Mouse (Mus musculus) ES-E14 (cell line): ENCODE data around the gene Fam174b.

Experiments used
- HCFC1 ChIP-seq: IDR thresholded peaks from 2 replicates; pipeline ENCODE4 v1.6.1; 2012; ENCODE audit warnings: low read length, inconsistent platforms, borderline replicate concordance; ENCODE audit not compliant: insufficient read depth
- MAFK ChIP-seq: IDR thresholded peaks from 2 replicates; pipeline ENCODE4 v1.6.1; 2014; ENCODE audit warnings: mild to moderate bottlenecking, low read depth, low read length, inconsistent platforms; ENCODE audit not compliant: insufficient read depth
- ZC3H11A ChIP-seq: IDR thresholded peaks from 2 replicates; pipeline ENCODE4 v1.6.1; 2012; ENCODE audit warnings: low read depth, mild to moderate bottlenecking, inconsistent platforms, low read length, borderline replicate concordance

DNA sequence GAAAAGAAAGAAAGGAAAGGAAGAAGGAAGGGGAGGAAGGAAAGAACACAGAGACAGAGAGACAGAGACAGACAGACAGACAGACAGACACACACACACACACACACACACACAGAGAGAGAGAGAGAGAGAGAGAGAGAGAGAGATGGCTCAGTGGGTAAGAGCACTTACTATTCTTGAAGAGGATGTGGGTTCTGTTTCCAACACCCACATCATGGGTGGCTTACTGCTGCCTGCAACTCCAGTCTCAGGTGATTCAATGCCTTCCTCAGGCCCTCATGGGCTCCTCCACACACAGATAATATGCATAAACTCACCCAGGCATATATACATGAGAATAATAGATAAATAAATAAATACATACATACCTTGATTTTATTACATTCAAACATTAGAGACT lies 35.8 kb upstream of the Fam174b start:
- no peak for TF ChIP-seq HCFC1
- TF ChIP-seq MAFK = no peak
- no peak for TF ChIP-seq ZC3H11A
